Mouse (Mus musculus) stomach, embryonic 15.5 days (tissue): ENCODE results near the gene Gm4869. TPM values are rescaled to one million over a fixed set of nuclear protein-coding genes. Genes with fewer than 3 reads are reported as not detected.
A peak's percentile ranks its signal among the peaks of the same experiment; 100 is the strongest.

Experiments used
- ATAC-seq: fragments of 200-750 bp; cut with Nextera tagmentation; 2 replicates; pipeline ENCODE4 v1.8.0; 2017; ENCODE audit warnings: low read depth, moderate number of reproducible peaks, moderate TSS enrichment; ENCODE audit not compliant: insufficient read depth, low FRiP score
- H3K27ac ChIP-seq: fragments of 300-500 bp; sonication (generic); 2 replicates; pipeline ENCODE4 v1.5.1; 2015; ENCODE audit warnings: mild to moderate bottlenecking, inconsistent platforms
- H3K27me3 ChIP-seq: fragments of 300-500 bp; sonication (generic); replicated peaks from 2 replicates; pipeline ENCODE4 v1.6.1; 2015; ENCODE audit warnings: inconsistent platforms
- H3K36me3 ChIP-seq: fragments of 300-500 bp; sonication (generic); 2 replicates; pipeline ENCODE4 v1.6.1; 2015; ENCODE audit warnings: inconsistent platforms
- H3K4me1 ChIP-seq: fragments of 300-500 bp; sonication (generic); 2 replicates; pipeline ENCODE4 v1.6.1; 2015; ENCODE audit warnings: inconsistent platforms
- H3K4me2 ChIP-seq: fragments of 300-500 bp; sonication (generic); 2 replicates; pipeline ENCODE4 v1.6.1; 2015; ENCODE audit warnings: mild to moderate bottlenecking, inconsistent platforms
- H3K4me3 ChIP-seq: fragments of 300-500 bp; sonication (generic); replicated peaks from 2 replicates; pipeline ENCODE4 v1.5.1; 2015; ENCODE audit warnings: inconsistent platforms
- H3K9ac ChIP-seq: fragments of 300-500 bp; sonication (generic); 2 replicates; pipeline ENCODE4 v1.6.1; 2015; ENCODE audit warnings: inconsistent platforms
- H3K9me3 ChIP-seq: fragments of 300-500 bp; sonication (generic); 2 replicates; pipeline ENCODE4 v1.6.1; 2016; ENCODE audit warnings: inconsistent platforms
- WGBS: fragments of 180-500 bp; shearing (Covaris S2); methylation state at CpG from one replicate; pipeline ENCODE4 v1.1.7; 2015; 5-methylcytosine and 5-hydroxymethylcytosine counted together
- polyA plus RNA-seq: library from polyadenylated mRNA; unstranded; fragments of >200 nt; fragmentation: Nextera tagmentation; extraction: Ambion mirVana; gene quantifications from 2 replicates; pipeline ENCODE4 v1.2.1, GENCODE M21; 2015

The Gm4869 gene
- polyA plus RNA-seq, result not detected in 2 replicates

- Histone ChIP-seq H3K4me2 (no peak within 1 kb of the TSS), H3K4me3 (no peak within 1 kb of the TSS), H3K9ac (no peak within 1 kb of the TSS), H3K27me3 (no peaks in the 10 kb centered on the region), H3K36me3 (peaks cover 30% of the 10 kb centered on the region), H3K27ac (no peak within 1 kb of the TSS), H3K4me1 (0 out of 2 replicates have a peak, but pooled peaks cover 8% of the 10 kb centered on the region), H3K9me3 (no peaks in the 10 kb centered on the region)
- 84% methylated on average over 5 of the region's 5 CpGs for WGBS
- ATAC-seq, result no peak
Observed at GRCm38 (mm10) chr5:140445345-140445744, at the start of gene Gm4869. Gm4869 (plus strand) TSS chr5:140445645.

- Histone ChIP-seq H3K27me3 (no peaks in the 10 kb centered on the region), H3K9ac (no peak overlapping the region), H3K4me2 (no peak overlapping the region), H3K9me3 (no peaks in the 10 kb centered on the region), H3K36me3 (no peaks in the 10 kb centered on the region), H3K4me1 (no peaks in the 10 kb centered on the region), H3K27ac (no peak overlapping the region), H3K4me3 (no peak overlapping the region)
- ATAC-seq, result no peak
- WGBS, result 60% methylated on average over 8 of the region's 8 CpGs
Observed at GRCm38 (mm10) chr5:140396166-140396940, 49.1 kb upstream of the Gm4869 start.

- Histone ChIP-seq H3K4me2 (no peak overlapping the region), H3K36me3 (no peaks in the 10 kb centered on the region), H3K27ac (no peak overlapping the region), H3K4me3 (no peak overlapping the region), H3K4me1 (0 out of 2 replicates have a peak, but pooled peaks cover 4% of the 10 kb centered on the region), H3K9ac (no peak overlapping the region), H3K9me3 (no peaks in the 10 kb centered on the region), H3K27me3 (no peaks in the 10 kb centered on the region)
- ATAC-seq, result no peak
- 71% methylated on average over 4 of the region's 4 CpGs for WGBS
Observed at GRCm38 (mm10) chr5:140402640-140403270, 42.7 kb upstream of the Gm4869 start.

- H3K9me3 ChIP-seq, result no peaks in the 10 kb centered on the region
- H3K27me3 ChIP-seq, result no peaks in the 10 kb centered on the region
- H3K27ac ChIP-seq, result no peak overlapping the region
- H3K9ac ChIP-seq, result no peak overlapping the region
- WGBS, result 74% methylated on average over 6 of the region's 6 CpGs
- H3K36me3 ChIP-seq, result no peaks in the 10 kb centered on the region
- no peak overlapping the region for H3K4me3 ChIP-seq
- no peak overlapping the region for H3K4me2 ChIP-seq
- 0 out of 2 replicates have a peak, but pooled peaks cover 4% of the 10 kb centered on the region for H3K4me1 ChIP-seq
- no peak for ATAC-seq
Observed at GRCm38 (mm10) chr5:140405126-140405525, 40.3 kb upstream of the Gm4869 start.

GRCm38 (mm10) chr5:140406666-140407065, 38.8 kb upstream of the Gm4869 start:
- Histone ChIP-seq H3K9ac (no peak overlapping the region), H3K4me2 (no peak overlapping the region), H3K4me3 (no peak overlapping the region), H3K36me3 (no peaks in the 10 kb centered on the region), H3K9me3 (no peaks in the 10 kb centered on the region), H3K27me3 (no peaks in the 10 kb centered on the region), H3K27ac (no peak overlapping the region), H3K4me1 (0 out of 2 replicates have a peak, but pooled peaks cover 4% of the 10 kb centered on the region)
- WGBS, result 57% methylated on average over 6 of the region's 6 CpGs
- ATAC-seq, result no peak

GRCm38 (mm10) chr5:140408801-140409200, 36.6 kb upstream of the Gm4869 start:
- no peaks in the 10 kb centered on the region for H3K9me3 ChIP-seq
- H3K27me3 ChIP-seq, result no peaks in the 10 kb centered on the region
- no peak overlapping the region for H3K4me2 ChIP-seq
- H3K36me3 ChIP-seq, result no peaks in the 10 kb centered on the region
- ATAC-seq, result no peak
- H3K4me1 ChIP-seq, result no peaks in the 10 kb centered on the region
- H3K27ac ChIP-seq, result no peak overlapping the region
- no peak overlapping the region for H3K4me3 ChIP-seq
- H3K9ac ChIP-seq, result no peak overlapping the region

- no peaks in the 10 kb centered on the region for H3K36me3 ChIP-seq
- no peaks in the 10 kb centered on the region for H3K27me3 ChIP-seq
- no peaks in the 10 kb centered on the region for H3K4me1 ChIP-seq
- H3K4me3 ChIP-seq, result no peak overlapping the region
- WGBS, result 36% methylated on average over 8 of the region's 8 CpGs
- H3K9me3 ChIP-seq, result no peaks in the 10 kb centered on the region
- no peak overlapping the region for H3K9ac ChIP-seq
- no peak overlapping the region for H3K27ac ChIP-seq
- no peak; the same call in 1 of the 2 replicates for ATAC-seq
- H3K4me2 ChIP-seq, result no peak overlapping the region
Observed at GRCm38 (mm10) chr5:140411339-140411738, 34.1 kb upstream of the Gm4869 start.

GRCm38 (mm10) chr5:140414647-140415046, 30.8 kb upstream of the Gm4869 start:
- no peak for ATAC-seq
- no peak overlapping the region for H3K27ac ChIP-seq
- H3K4me3 ChIP-seq, result no peak overlapping the region
- H3K9ac ChIP-seq, result no peak overlapping the region
- no peak overlapping the region for H3K4me2 ChIP-seq
- H3K27me3 ChIP-seq, result no peaks in the 10 kb centered on the region
- WGBS, result 62% methylated on average over 4 of the region's 4 CpGs
- no peaks in the 10 kb centered on the region for H3K36me3 ChIP-seq
- no peaks in the 10 kb centered on the region for H3K4me1 ChIP-seq
- H3K9me3 ChIP-seq, result no peaks in the 10 kb centered on the region

GRCm38 (mm10) chr5:140418106-140418488, 27.3 kb upstream of the Gm4869 start:
- WGBS, result under 1% methylated on average over 12 of the region's 12 CpGs
- Histone ChIP-seq H3K9ac (peak overlapping the region; percentile 65), H3K4me1 (peaks cover 21% of the 10 kb centered on the region), H3K36me3 (no peaks in the 10 kb centered on the region), H3K27ac (peak overlapping the region; percentile 97), H3K27me3 (no peaks in the 10 kb centered on the region), H3K4me3 (peak overlapping the region; percentile 98), H3K4me2 (peak overlapping the region; percentile 66), H3K9me3 (no peaks in the 10 kb centered on the region)
- ATAC-seq, result no peak

- no peaks in the 10 kb centered on the region for H3K9me3 ChIP-seq
Observed at GRCm38 (mm10) chr5:140418489-140419441, 26.7 kb upstream of the Gm4869 start, which contains the start of gene Eif3b. Eif3b (plus strand) TSS chr5:140419328.

GRCm38 (mm10) chr5:140419442-140420080, 25.9 kb upstream of the Gm4869 start:
- Histone ChIP-seq H3K4me3 (peak overlapping the region; percentile 98), H3K27ac (peak overlapping the region; percentile 97), H3K27me3 (no peaks in the 10 kb centered on the region), H3K4me2 (peak overlapping the region; percentile 66), H3K9ac (peak overlapping the region; percentile 86), H3K36me3 (no peaks in the 10 kb centered on the region), H3K9me3 (no peaks in the 10 kb centered on the region), H3K4me1 (peaks cover 21% of the 10 kb centered on the region)
- under 1% methylated on average over 61 of the region's 62 CpGs for WGBS
- 0 out of 2 replicates have a peak, but pooled peaks have one; percentile 17 for ATAC-seq

More at GRCm38 (mm10) chr5:140418489-140419441, 26.7 kb upstream of the Gm4869 start, which contains the start of gene Eif3b:
- ATAC-seq, result peak; percentile 91
- whole genome bisulfite sequencing, result under 1% methylated on average over 65 of the region's 65 CpGs
- Histone ChIP-seq H3K36me3 (no peaks in the 10 kb centered on the region), H3K4me2 (peak within 1 kb of the TSS; percentile 66), H3K27ac (peak within 1 kb of the TSS; percentile 97), H3K27me3 (no peaks in the 10 kb centered on the region), H3K9ac (peak within 1 kb of the TSS; percentile 86), H3K4me3 (peak within 1 kb of the TSS; percentile 98), H3K4me1 (peaks cover 21% of the 10 kb centered on the region)
